ENCODE assay signal across 20 mouse cellular contexts in genomic region chr1:179385691-179386090, GRCm38 (mm10).
DNase-seq lines count a peak whose midpoint lies in the region; ATAC-seq lines count a peak whose summit lies in the region.
"Had no signal": no experiment of that assay in that cellular context is flagged by ENCODE, and none has a peak within 500 bp of the region (broad histone marks: within the 10 kb centered on the region; RNA-seq: fewer than 3 reads in every experiment).

No protein-coding gene starts in this region.

- DNase-seq in frontal cortex, postnatal 14 days (ENCODE audit: low spot score in 2 of 2): no peak
- peak; percentile 11 to 22 for DNase-seq in left cerebral cortex, adult 9 months (ENCODE audit: low spot score in 2 of 2)
- no peak for DNase-seq in left cerebral cortex, adult 11 months (ENCODE audit: low spot score)
- peak; percentile 45 to 57 for DNase-seq in right cerebral cortex, postnatal 10 days (ENCODE audit: low spot score in 2 of 2)
- DNase-seq in right cerebral cortex, postnatal 25 days: no peak
- peak; percentile 44 for DNase-seq in brain, adult 2 months (ENCODE audit: low read depth, low spot score)
- DNase-seq in cerebellum, adult 11 months: no peak
- DNase-seq: adrenal gland, adult 8-10 months; adrenal gland, postnatal 14 days; adrenal gland, postnatal 36 days; cerebellum, adult 11-12 months; cerebellum, adult 2 months; cerebellum, adult 9-10 months; cerebellum, postnatal 10 days; cerebellum, postnatal 25 days had no signal

- ATAC-seq in frontal cortex, adult (ENCODE audit: low TSS enrichment): peak; percentile 81
- ATAC-seq: activated CD4-positive, CD25-positive, alpha-beta regulatory T cell, adult 4 months; forebrain, embryonic 14.5 days; forebrain, embryonic 16.5 days; Patski had no signal

Comparison
In these comparisons a context has a peak if more than half of its experiments do, and no peak if none do; other contexts are left out.
1. DNase-seq: peak in left cerebral cortex, adult 9 months (2 of 2), right cerebral cortex, postnatal 10 days (2 of 2) and brain, adult 2 months (single experiment); none in frontal cortex, postnatal 14 days (0 of 2), left cerebral cortex, adult 11 months (single experiment), right cerebral cortex, postnatal 25 days (single experiment) and cerebellum, adult 11 months (single experiment).